Mouse (Mus musculus) testis, adult 2 months (tissue): Measurements from ENCODE around the gene Foxf1.

Source experiments
- CTCF ChIP-seq: fragments of 200-500 bp; IDR thresholded peaks from 2 replicates; pipeline ENCODE4 v1.5.1; 2012; ENCODE audit warnings: low read depth, mild to moderate bottlenecking, inconsistent platforms, low read length, moderate library complexity; ENCODE audit not compliant: control insufficient read depth, insufficient read depth, insufficient replicate concordance
- POLR2A ChIP-seq: fragments of 200-500 bp; IDR thresholded peaks from 2 replicates; pipeline ENCODE4 v1.6.1; 2012; ENCODE audit warnings: low read depth, mild to moderate bottlenecking, inconsistent platforms, low read length, moderate library complexity; ENCODE audit not compliant: control insufficient read depth

DNA sequence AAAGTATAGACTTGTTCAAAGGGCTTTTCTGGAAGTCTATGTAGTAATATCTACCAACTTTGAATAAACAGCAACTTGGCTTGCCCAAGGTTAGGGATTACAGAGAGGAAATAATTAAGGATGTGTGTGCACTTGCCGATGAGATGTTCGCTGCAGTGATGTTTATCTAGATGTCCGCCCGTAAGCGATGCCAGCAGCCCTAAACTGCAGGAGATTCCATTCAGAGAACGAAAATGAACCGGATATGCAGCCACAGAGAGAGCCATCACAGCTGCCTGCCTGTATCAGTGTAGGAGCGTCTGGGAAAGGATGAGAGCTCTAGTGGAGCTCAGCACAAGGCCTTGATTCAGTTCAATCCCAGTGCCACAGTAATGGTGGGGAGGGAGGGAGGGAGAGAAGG lies 48.6 kb upstream of the Foxf1 start:
- TF ChIP-seq CTCF (no peak), POLR2A (no peak)
